Mouse (Mus musculus) liver, adult 2 months (tissue): ENCODE measurements at regions not wholly inside any gene's neighbourhood (a gene's known extent, or its start where the extent isn't known, plus 50 kb on each side); places are given as distances from the start of the nearest gene placed in this dataset.

Source experiments
- DNase-seq: peaks from one replicate; pipeline ENCODE4 v3.0.0-alpha.2; 2011; ENCODE audit warnings: low read depth, low spot score; ENCODE audit errors: extremely low read depth
- H3K27ac ChIP-seq: fragments of 200-500 bp; replicated peaks from 2 replicates; pipeline ENCODE4 v1.5.1; 2012; ENCODE audit warnings: low read depth, mild to moderate bottlenecking, control low read depth, inconsistent platforms, low read length; ENCODE audit not compliant: insufficient read depth
- H3K27me3 ChIP-seq: fragments of 200-500 bp; 2 replicates; pipeline ENCODE4 v1.6.1; 2012; ENCODE audit warnings: mild to moderate bottlenecking, moderate library complexity, low read length, inconsistent platforms; ENCODE audit not compliant: control insufficient read depth, insufficient read depth
- H3K36me3 ChIP-seq: fragments of 200-500 bp; 2 replicates; pipeline ENCODE4 v1.6.1; 2012; ENCODE audit warnings: low read length, inconsistent platforms; ENCODE audit not compliant: control insufficient read depth, insufficient read depth
- H3K4me1 ChIP-seq: fragments of 200-500 bp; 2 replicates; pipeline ENCODE4 v1.6.1; 2011; ENCODE audit warnings: low read length; ENCODE audit not compliant: control insufficient read depth, insufficient read depth
- H3K4me3 ChIP-seq: fragments of 200-500 bp; 2 replicates; pipeline ENCODE4 v1.5.1; 2011; ENCODE audit warnings: low read depth, mild to moderate bottlenecking, control low read depth, low read length, moderate library complexity; ENCODE audit not compliant: insufficient read depth
- H3K79me2 ChIP-seq: fragments of 200-500 bp; 2 replicates; pipeline ENCODE4 v1.6.1; 2012; ENCODE audit warnings: inconsistent platforms, mild to moderate bottlenecking, low read length, moderate library complexity; ENCODE audit not compliant: control insufficient read depth, insufficient read depth
- H3K9ac ChIP-seq: fragments of 200-500 bp; 2 replicates; pipeline ENCODE4 v1.6.1; 2012; ENCODE audit warnings: low read depth, mild to moderate bottlenecking, control low read depth, inconsistent platforms, low read length
- CTCF ChIP-seq: fragments of 200-500 bp; IDR thresholded peaks from 2 replicates; pipeline ENCODE4 v1.5.1; 2011; ENCODE audit warnings: low read depth, low read length, control low read depth
- POLR2A ChIP-seq: fragments of 200-500 bp; IDR thresholded peaks from 2 replicates; pipeline ENCODE4 v1.6.1; 2011; ENCODE audit warnings: low read length, control low read depth; ENCODE audit not compliant: insufficient read depth; ENCODE audit errors: extremely low read depth
- WGBS: fragments of 180-500 bp; shearing (Covaris S2); methylation state at CpG from one replicate; pipeline ENCODE4 v1.1.7; 2018; 5-methylcytosine and 5-hydroxymethylcytosine counted together

DNA sequence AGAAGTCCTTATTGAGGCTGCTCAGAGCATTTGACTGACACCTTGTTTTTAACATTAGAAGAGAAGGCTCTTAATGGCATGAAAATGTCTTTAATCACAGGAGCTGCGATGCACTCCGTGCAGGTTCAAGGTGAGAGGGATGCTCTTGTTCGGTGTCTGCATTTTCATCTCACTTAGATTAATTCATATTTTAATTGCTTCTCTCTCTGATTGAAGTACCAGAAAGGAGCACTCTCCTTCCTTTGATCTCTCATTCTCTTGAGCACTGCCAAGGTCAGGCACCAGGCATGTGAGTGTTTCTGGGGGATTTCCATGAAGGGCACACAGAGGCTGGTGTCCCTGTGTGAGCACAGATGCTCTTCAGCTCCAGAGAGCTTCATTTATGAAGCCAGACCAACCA, 752.0 kb upstream of the Castor2 start:
- Histone ChIP-seq H3K27ac (no peak overlapping the region), H3K9ac (no peak overlapping the region), H3K36me3 (no peaks in the 10 kb centered on the region), H3K27me3 (no peaks in the 10 kb centered on the region), H3K4me1 (no peaks in the 10 kb centered on the region), H3K79me2 (no peaks in the 10 kb centered on the region), H3K4me3 (no peak overlapping the region)
- no peak for DNase-seq
- WGBS, result 90% methylated on average over 3 of the region's 3 CpGs
- no peak for TF ChIP-seq CTCF
- TF ChIP-seq POLR2A, result no peak

DNA sequence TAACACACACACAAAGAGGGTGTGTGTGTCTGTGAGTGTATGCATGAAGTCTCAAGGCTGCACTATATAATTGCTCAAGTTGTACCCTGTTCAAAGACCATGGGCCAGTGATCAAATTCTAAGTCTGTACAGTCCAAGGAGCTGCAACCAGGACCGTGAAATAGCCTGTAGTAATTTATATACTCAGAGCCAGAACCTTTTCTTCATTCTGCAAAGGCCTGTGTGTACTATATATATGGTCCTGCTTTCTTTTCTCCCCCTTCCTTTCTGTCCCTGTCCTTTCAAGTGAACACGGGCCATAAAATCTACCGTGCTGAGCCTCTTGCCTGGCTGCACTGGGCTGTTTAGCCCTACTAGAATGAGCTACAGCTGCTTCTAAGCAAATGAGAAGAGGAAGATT, 757.5 kb upstream of the Castor2 start:
- Histone ChIP-seq H3K36me3 (no peaks in the 10 kb centered on the region), H3K4me1 (no peaks in the 10 kb centered on the region), H3K27me3 (no peaks in the 10 kb centered on the region), H3K79me2 (no peaks in the 10 kb centered on the region), H3K9ac (no peak overlapping the region), H3K4me3 (no peak overlapping the region), H3K27ac (no peak overlapping the region)
- DNase-seq, result no peak
- WGBS, result 82% methylated on average over 3 of the region's 3 CpGs
- no peak for TF ChIP-seq CTCF
- TF ChIP-seq POLR2A, result no peak

DNA sequence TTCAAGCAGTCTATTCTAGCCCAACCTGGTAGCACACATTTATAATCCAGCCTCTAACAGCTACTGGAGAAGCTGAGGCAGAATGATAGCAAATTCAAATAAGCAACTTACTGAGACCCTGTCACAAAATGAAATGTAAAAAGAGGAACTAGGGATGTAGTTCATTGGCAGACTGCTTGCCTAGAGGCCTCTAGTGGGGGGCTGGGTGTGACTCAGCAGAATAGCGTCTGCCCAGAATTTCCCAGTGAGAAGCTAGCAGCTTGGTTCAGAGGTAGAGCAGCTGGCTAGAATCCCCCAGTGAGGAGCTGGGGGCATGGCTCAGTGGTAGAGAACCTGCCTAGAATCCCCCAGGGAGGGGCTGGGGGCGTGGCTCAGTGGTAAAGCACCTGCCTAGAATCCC, 777.5 kb upstream of the Auts2 start:
- TF ChIP-seq CTCF, result no peak
- TF ChIP-seq POLR2A, result no peak
- 65% methylated on average over 2 of the region's 2 CpGs for WGBS
- H3K79me2 ChIP-seq, result no peaks in the 10 kb centered on the region
- no peak overlapping the region for H3K4me3 ChIP-seq
- H3K9ac ChIP-seq, result no peak overlapping the region
- no peak for DNase-seq
- H3K27ac ChIP-seq, result no peak overlapping the region
- H3K27me3 ChIP-seq, result no peaks in the 10 kb centered on the region
- no peaks in the 10 kb centered on the region for H3K36me3 ChIP-seq
- no peaks in the 10 kb centered on the region for H3K4me1 ChIP-seq

DNA sequence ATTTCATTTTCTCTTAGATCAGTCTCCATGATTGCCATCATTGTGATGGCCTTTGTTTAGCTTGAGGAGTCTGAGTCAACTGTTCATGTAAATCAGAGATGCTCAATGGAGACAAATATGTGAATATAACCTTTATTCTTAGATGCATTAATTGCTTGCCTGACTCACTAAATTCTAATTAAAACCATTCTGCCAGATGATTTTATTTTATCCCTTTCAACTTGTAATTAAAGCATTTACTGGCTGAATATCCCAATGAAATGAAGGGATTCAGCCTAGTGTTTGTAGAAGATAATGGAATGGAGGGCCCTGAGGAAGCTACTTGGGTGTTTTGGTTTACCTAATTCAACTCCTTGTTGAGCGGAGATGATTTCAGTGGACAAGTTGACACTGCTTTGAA, 777.1 kb upstream of the Auts2 start:
- DNase-seq, result no peak
- Histone ChIP-seq H3K27me3 (no peaks in the 10 kb centered on the region), H3K4me1 (no peaks in the 10 kb centered on the region), H3K4me3 (no peak overlapping the region), H3K79me2 (no peaks in the 10 kb centered on the region), H3K9ac (no peak overlapping the region), H3K27ac (no peak overlapping the region), H3K36me3 (no peaks in the 10 kb centered on the region)
- WGBS, result 93% methylated on average over 1 of the region's 1 CpGs
- TF ChIP-seq POLR2A (no peak), CTCF (no peak)

DNA sequence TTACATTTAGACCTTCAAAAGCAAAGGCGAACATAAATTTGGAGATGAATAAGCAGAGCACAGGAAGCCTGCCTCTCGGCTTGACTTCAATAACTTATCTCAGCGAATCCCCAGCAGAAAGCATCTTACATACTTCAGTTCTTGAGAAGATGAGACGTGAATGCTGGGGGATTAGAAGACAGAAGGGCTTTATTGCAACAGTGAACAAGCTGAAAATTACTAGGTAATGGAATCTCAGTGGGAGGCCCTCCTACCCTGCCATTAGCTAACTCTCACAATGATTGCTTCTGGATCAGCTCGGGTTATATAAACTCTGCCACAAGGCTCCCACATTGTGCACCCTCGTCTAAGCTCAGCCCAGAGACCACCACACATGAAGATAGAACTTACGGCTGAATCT, 770.9 kb upstream of the Auts2 start:
- Histone ChIP-seq H3K9ac (no peak overlapping the region), H3K79me2 (no peaks in the 10 kb centered on the region), H3K27me3 (no peaks in the 10 kb centered on the region), H3K4me1 (no peaks in the 10 kb centered on the region), H3K36me3 (no peaks in the 10 kb centered on the region), H3K27ac (no peak overlapping the region), H3K4me3 (no peak overlapping the region)
- WGBS, result 70% methylated on average over 7 of the region's 7 CpGs
- DNase-seq, result no peak
- no peak for TF ChIP-seq CTCF
- no peak for TF ChIP-seq POLR2A

DNA sequence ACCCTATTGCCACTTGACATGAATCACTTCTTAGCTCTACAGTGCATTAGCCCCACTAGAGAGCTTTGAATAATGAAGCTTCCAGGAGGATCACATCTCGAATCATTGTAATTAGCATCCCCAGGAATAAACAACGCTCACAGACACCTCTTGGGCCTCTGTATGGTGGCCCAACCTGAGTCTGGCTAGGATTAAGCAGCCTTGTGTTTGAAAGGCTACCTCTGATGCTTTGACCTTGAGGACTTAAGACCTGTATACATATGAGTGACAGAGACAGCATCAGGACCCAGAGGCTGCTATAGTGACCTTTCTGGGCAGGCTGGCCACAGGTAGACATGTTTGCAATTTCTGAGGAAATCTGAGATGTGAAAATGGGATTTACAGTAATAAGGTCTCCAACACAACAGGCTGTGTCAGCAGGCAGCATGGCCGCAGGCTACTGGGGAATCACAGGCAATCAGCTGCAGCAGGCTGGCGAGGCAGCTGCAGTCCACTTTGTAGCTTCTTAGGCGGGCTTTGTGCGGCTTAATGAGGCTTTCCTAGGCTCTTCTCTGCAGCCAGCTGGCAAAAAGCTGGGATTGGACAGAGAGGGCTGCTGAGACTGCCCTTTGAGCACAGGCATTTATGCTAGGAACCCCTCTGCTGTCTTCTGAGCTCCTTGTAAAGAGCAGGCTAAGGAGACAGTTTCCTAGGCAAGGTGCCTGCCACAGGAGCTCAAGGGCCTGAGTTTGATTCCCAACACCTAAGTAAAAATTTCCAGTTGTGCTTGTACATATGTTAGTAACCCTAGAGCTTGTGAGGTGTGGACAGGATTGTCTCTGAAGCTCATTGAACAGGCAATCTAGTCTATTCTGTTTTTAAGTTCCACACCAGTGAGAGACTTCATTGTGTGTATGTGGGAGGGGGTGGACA, 768.1 kb upstream of the Auts2 start:
- Histone ChIP-seq H3K9ac (no peak overlapping the region), H3K4me3 (no peak overlapping the region), H3K27ac (no peak overlapping the region), H3K79me2 (no peaks in the 10 kb centered on the region), H3K4me1 (no peaks in the 10 kb centered on the region), H3K27me3 (no peaks in the 10 kb centered on the region), H3K36me3 (no peaks in the 10 kb centered on the region)
- TF ChIP-seq POLR2A (no peak), CTCF (no peak)
- DNase-seq, result no peak
- WGBS, result 65% methylated on average over 6 of the region's 6 CpGs
